Mouse (Mus musculus): ENCODE data around the gene 4933411K16Rik. TPM values are rescaled to one million over a fixed set of nuclear protein-coding genes. Genes with fewer than 3 reads are reported as not detected.

4933411K16Rik gene
- polyA plus RNA-seq, 1 experiment from 2014 or later: 0.62 TPM

DNA sequence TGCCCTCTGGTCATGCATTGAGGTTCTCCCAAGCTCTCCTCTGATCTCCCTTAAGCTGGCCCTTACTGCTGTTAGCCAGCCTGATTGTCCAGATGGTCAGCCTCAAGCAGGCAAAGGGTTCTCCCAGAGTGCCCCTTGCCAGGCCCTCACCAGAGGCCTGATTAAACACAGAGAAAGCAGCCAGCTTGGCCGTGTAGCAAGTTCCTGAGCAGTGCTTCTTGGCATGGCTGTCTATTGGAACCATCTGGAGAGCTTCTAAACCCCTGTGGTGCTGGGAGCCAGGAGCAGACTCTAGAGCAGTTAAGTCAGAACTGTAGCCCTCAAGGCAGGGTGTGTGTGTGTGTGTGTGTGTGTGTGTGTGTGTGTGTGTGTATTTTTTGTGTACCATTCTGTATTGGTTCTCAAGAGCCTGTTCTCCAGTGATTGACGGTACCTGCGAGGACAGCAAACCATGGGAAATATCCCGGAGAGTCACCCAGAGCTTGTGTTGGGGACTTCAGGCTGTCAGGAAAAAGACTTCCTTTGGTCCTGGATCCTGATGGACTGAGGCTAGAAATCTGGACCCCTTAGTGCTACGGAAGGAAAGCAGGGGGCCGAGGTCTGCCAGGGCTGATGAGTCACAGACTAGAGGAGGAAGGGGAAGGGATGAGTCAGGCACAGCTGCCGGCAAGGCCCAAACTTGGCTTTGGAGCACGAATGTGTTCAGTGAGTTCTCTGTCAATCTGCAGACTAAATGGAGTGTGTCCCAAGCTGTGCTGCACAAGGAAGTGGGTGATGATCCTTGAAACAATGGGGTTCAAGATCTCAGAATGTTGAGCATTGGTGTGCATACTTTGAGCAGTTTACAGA, 34.4 kb upstream of the 4933411K16Rik start:
- ATAC-seq (replicated peaks; ENCODE audit: low FRiP score): no peak
- WGBS: 52% methylated on average over 8 of the region's 8 CpGs
- no peak overlapping the region for H3K4me2 ChIP-seq

DNA sequence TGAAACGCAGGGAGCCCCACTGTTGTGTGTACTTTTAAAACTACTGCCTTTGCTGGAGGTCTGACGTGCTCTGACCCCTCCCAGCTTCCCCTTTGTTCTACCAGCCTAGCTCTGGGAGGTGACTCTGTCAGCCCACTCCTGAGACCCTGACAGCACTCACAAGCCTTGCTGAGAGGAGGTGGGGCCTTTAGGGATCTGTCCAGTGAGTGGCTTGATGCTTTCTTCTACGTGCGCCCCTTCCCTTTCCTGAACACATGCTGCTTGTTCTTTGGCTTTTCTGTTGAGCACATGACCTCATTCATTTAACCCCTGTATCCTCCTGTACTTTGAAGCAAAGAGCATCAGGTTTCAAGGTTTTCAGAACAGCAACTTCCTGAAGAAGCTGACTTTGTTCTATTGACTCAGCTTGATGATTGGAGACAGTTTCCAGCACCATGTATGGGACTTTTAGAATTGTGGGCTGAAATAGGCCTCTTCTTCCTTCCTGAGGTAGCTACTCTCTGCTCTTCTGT, 33.0 kb upstream of the 4933411K16Rik start:
- ATAC-seq (replicated peaks; ENCODE audit: low FRiP score): 0 out of 2 replicates have a peak, but pooled peaks have one; percentile 30

More for the DNA sequence above, 34.4 kb upstream of the 4933411K16Rik start:
- H3K4me3 ChIP-seq (replicated peaks): no peak overlapping the region
- H3K9ac ChIP-seq: no peak overlapping the region
- H3K9me3 ChIP-seq (replicated peaks): no peaks in the 10 kb centered on the region
- H3K27me3 ChIP-seq: no peaks in the 10 kb centered on the region
- peaks cover 72% of the 10 kb centered on the region for H3K4me1 ChIP-seq
- peak overlapping the region; percentile 86 for H3K27ac ChIP-seq
- no peaks in the 10 kb centered on the region for H3K36me3 ChIP-seq

DNA sequence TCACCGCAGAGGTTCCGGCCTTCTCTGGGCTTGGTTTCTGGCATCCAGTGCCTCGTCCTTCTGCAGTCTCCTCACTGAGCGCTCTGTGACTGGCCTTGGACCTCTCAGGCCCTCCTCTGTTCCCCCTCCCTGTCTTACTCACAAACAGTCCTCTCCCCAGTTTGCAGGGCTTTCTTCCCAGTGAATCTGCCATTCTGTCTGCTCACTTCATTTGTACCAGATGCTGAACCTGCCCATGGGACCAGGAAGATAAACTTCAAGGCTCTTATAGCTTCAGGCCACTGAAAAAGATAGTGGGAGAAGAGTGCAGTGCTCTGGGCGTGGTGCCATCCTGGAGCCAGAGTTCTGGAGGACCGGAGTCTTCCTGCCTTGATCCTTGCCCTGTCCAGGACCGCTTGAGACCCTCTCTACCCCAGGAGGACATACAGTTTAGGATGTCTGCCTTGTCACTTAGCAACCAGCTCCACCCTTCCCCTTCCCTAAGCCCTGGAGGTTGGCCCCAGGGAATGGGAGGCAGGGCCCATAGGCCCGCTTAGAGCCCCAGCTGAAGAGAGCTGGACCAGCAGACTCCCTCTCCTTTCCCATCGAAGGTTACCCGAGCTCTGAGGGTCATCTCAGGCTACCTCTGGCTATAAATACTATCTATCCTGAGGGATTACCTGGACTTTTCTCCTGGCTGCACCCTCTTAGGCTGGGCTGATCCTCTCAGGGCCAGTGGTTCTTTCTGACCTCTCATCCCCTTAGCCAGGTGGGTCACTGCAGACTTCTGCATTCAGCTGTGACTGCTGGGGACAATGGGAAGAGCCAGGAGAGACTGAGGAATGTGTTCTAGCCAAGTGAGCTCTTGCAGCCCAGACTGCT, 30.1 kb upstream of the 4933411K16Rik start:
- Histone ChIP-seq H3K4me3 (replicated peaks) (no peak overlapping the region), H3K9me3 (replicated peaks) (no peaks in the 10 kb centered on the region), H3K27ac (peak overlapping the region; percentile 27; the same call in 1 of the 2 replicates), H3K4me2 (no peak overlapping the region), H3K36me3 (no peaks in the 10 kb centered on the region), H3K9ac (no peak overlapping the region), H3K27me3 (no peaks in the 10 kb centered on the region), H3K4me1 (peaks cover 49% of the 10 kb centered on the region)
- ATAC-seq (replicated peaks; ENCODE audit: low FRiP score): no peak
- 61% methylated on average over 10 of the region's 10 CpGs for WGBS

More for the DNA sequence above, 33.0 kb upstream of the 4933411K16Rik start:
- H3K36me3 ChIP-seq: no peaks in the 10 kb centered on the region
- H3K4me3 ChIP-seq (replicated peaks): no peak overlapping the region
- no peaks in the 10 kb centered on the region for H3K9me3 ChIP-seq (replicated peaks)
- H3K4me1 ChIP-seq: peaks cover 69% of the 10 kb centered on the region
- H3K27ac ChIP-seq: peak overlapping the region; percentile 86
- WGBS: 27% methylated on average over 4 of the region's 4 CpGs
- H3K27me3 ChIP-seq: no peaks in the 10 kb centered on the region
- H3K9ac ChIP-seq: no peak overlapping the region
- no peak overlapping the region for H3K4me2 ChIP-seq

DNA sequence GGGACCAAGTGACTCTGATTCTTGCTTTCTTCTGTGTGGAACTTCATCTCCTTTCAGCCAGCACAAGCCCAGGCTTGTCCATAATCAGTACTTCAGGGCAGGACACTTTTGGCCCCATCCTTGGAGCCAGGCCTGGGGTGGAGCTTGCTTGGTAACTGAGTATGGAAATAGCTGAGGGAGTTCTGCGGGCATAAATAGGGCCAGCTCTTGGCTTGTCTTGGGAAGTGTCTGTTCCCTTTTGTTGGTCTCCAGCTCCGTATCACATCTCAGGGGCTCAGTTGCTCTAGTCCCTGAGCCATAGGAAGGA, 29.6 kb upstream of the 4933411K16Rik start:
- Histone ChIP-seq H3K27me3 (no peaks in the 10 kb centered on the region), H3K36me3 (no peaks in the 10 kb centered on the region), H3K4me1 (peaks cover 43% of the 10 kb centered on the region), H3K9me3 (replicated peaks) (no peaks in the 10 kb centered on the region), H3K27ac (no peak overlapping the region), H3K4me2 (no peak overlapping the region), H3K4me3 (replicated peaks) (no peak overlapping the region), H3K9ac (no peak overlapping the region)
- ATAC-seq (replicated peaks; ENCODE audit: low FRiP score): no peak
- WGBS: 80% methylated on average over 2 of the region's 2 CpGs

DNA sequence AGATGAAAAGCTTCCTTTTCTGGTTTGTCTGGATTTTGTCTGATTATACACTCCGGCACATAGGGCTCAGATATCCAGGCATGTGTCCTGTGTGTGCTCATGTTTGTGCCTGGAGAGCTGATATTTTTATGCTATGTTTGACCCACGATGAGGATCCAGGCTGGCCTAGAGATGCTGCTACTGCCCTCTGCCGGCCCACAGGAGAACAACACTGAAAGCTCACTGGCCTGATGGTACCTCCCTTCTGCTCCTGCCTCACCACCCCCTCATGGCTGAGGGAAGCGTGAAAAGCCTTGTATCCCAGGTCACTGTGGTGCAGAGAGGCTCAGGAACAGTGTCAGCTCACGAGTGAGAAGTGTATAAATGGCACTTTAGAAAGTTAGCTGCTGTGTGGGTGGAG, 25.9 kb upstream of the 4933411K16Rik start:
- WGBS: 3% methylated on average over 5 of the region's 5 CpGs
- no peak overlapping the region for H3K4me3 ChIP-seq (replicated peaks)
- no peaks in the 10 kb centered on the region for H3K9me3 ChIP-seq (replicated peaks)
- H3K4me2 ChIP-seq: no peak overlapping the region
- H3K9ac ChIP-seq: no peak overlapping the region
- no peak overlapping the region for H3K27ac ChIP-seq
- ATAC-seq (replicated peaks; ENCODE audit: low FRiP score): peak; percentile 29; the same call in 1 of the 2 replicates
- H3K27me3 ChIP-seq: no peaks in the 10 kb centered on the region
- H3K4me1 ChIP-seq: peaks cover 18% of the 10 kb centered on the region
- no peaks in the 10 kb centered on the region for H3K36me3 ChIP-seq

GRCm38 (mm10) chr19:42031112-42031511, 20.9 kb upstream of the 4933411K16Rik start:
- Histone ChIP-seq H3K4me1 (peaks cover 12% of the 10 kb centered on the region), H3K36me3 (peaks cover 28% of the 10 kb centered on the region), H3K9ac (no peak overlapping the region), H3K27me3 (no peaks in the 10 kb centered on the region), H3K27ac (no peak overlapping the region), H3K4me2 (no peak overlapping the region), H3K4me3 (replicated peaks) (no peak overlapping the region), H3K9me3 (replicated peaks) (no peaks in the 10 kb centered on the region)
- no peak for ATAC-seq (replicated peaks; ENCODE audit: low FRiP score)
- WGBS: 83% methylated on average over 5 of the region's 5 CpGs

- Histone ChIP-seq H3K9me3 (replicated peaks) (no peaks in the 10 kb centered on the region), H3K4me3 (replicated peaks) (no peak overlapping the region), H3K4me1 (peaks cover 12% of the 10 kb centered on the region), H3K27me3 (no peaks in the 10 kb centered on the region), H3K27ac (no peak overlapping the region), H3K9ac (no peak overlapping the region), H3K36me3 (peaks cover 28% of the 10 kb centered on the region), H3K4me2 (no peak overlapping the region)
- 88% methylated on average over 14 of the region's 14 CpGs for whole genome bisulfite sequencing
- ATAC-seq (replicated peaks; ENCODE audit: low FRiP score): no peak
Measured at GRCm38 (mm10) chr19:42033611-42034010, 18.4 kb upstream of the 4933411K16Rik start.

DNA sequence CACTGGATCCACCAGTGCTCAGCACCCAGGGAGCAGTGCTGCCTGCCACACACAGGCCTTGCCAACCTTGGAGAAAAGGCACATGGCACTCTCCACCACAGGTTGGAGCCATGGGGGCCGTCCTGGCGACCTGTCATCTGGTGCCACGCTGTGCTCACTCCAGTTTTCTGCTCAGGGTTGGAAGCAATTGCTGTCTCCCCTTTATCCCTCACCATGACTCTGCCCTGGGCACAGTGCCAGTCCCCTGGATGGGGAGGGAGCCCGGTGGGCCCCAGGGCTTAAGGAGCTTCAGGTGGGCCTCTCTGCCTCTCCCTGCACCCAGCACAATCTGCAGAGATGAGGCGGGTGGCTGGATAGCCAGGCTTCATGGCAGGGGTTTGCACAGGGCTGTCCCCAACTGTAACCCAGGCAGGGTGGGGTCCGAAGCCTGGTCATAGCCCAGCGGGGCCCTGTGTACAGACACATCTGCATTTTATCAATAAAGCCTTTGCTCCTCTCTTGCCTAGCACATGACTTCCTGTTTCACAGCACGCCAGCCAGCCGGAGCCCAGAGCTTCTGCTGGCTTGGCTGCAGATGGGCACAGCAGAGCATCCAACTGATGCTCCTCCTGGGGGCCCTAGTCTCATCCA, 17.8 kb upstream of the 4933411K16Rik start:
- no peak for ATAC-seq (replicated peaks; ENCODE audit: low FRiP score)
- WGBS: 88% methylated on average over 9 of the region's 9 CpGs

DNA sequence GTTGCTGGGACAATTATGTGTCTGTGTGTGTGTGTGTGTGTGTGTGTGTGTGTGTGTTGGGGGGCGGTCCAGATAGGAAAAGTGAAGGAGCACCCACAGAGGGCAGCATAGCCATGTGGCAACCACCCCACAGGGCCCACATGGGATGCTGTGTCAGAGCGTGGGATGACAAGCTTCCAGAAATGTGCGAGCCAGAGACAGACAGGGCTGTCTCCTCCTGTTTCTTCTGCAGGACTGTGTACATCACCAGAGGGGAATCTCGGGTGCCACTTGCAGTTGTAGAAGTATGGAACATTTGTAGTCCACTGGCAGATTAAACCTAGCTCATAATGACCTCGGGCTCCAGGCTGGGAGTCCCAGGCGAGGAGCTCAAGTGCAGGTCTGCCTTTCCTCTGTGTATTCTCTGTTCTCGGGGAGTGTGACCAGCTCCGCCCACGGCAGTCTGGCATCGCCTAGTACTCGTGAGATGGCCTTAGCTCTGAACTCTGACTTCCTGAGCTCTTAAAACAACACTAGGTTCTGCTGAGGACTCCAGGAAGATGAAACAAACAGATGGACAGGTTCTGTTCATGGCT, 17.1 kb upstream of the 4933411K16Rik start:
- Histone ChIP-seq H3K36me3 (peaks cover 28% of the 10 kb centered on the region), H3K4me1 (peaks cover 12% of the 10 kb centered on the region), H3K27ac (0 out of 2 replicates have a peak overlapping the region, but pooled peaks have one; percentile 19), H3K9ac (no peak overlapping the region), H3K9me3 (replicated peaks) (no peaks in the 10 kb centered on the region), H3K4me3 (replicated peaks) (no peak overlapping the region), H3K27me3 (0 out of 2 replicates have a peak, but pooled peaks cover 2% of the 10 kb centered on the region), H3K4me2 (no peak overlapping the region)
- ATAC-seq (replicated peaks; ENCODE audit: low FRiP score): peak; percentile 17; the same call in 1 of the 2 replicates
- WGBS: 50% methylated on average over 11 of the region's 11 CpGs

More for the DNA sequence above, 17.8 kb upstream of the 4933411K16Rik start:
- 0 out of 2 replicates have a peak overlapping the region, but pooled peaks have one; percentile 19 for H3K27ac ChIP-seq
- no peaks in the 10 kb centered on the region for H3K9me3 ChIP-seq (replicated peaks)
- H3K4me2 ChIP-seq: no peak overlapping the region
- H3K4me3 ChIP-seq (replicated peaks): no peak overlapping the region
- no peaks in the 10 kb centered on the region for H3K27me3 ChIP-seq
- H3K9ac ChIP-seq: no peak overlapping the region
- peaks cover 28% of the 10 kb centered on the region for H3K36me3 ChIP-seq
- H3K4me1 ChIP-seq: peaks cover 12% of the 10 kb centered on the region

GRCm38 (mm10) chr19:42035456-42036248, 16.4 kb upstream of the 4933411K16Rik start, which contains the start of gene Ankrd2:
Gene Ankrd2 (plus strand): TSS chr19:42036000.
- Histone ChIP-seq H3K9ac (no peak within 1 kb of the TSS), H3K4me3 (replicated peaks) (no peak within 1 kb of the TSS), H3K27me3 (0 out of 2 replicates have a peak, but pooled peaks cover 7% of the 10 kb centered on the region), H3K9me3 (replicated peaks) (no peaks in the 10 kb centered on the region), H3K27ac (0 out of 2 replicates have a peak within 1 kb of the TSS, but pooled peaks have one; percentile 19), H3K4me2 (no peak within 1 kb of the TSS), H3K4me1 (peaks cover 12% of the 10 kb centered on the region), H3K36me3 (peaks cover 28% of the 10 kb centered on the region)
- peak; percentile 88 for ATAC-seq (replicated peaks; ENCODE audit: low FRiP score)
- WGBS: 64% methylated on average over 19 of the region's 19 CpGs
